Mouse (Mus musculus) retina, postnatal 7 days (tissue): Measurements from ENCODE around the gene Lif.

Experiments used
- DNase-seq: peaks from one replicate; pipeline ENCODE4 v3.0.0-alpha.2; 2012; ENCODE audit warnings: low read depth, low spot score

The Lif gene

DNA sequence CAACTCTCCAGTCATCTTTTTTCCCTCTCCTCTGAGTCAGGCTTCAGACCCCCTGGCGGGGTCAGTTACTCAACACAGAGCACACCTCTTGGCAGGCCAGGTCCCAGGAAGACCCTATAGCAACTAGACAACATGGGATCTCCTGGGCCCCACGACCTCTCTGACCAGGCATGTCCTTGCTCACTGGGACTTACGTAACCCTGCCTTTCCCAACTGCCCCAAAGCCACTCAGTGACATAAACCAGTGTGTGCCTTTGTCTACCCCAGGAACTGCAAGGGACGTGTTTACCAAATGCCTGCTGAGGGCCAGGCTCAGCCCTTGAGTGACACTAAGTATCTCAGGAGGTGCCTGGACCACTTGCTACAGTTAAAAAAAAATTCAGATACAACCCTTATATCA, 27.5 kb upstream of the Lif start:
- DNase-seq = no peak

DNA sequence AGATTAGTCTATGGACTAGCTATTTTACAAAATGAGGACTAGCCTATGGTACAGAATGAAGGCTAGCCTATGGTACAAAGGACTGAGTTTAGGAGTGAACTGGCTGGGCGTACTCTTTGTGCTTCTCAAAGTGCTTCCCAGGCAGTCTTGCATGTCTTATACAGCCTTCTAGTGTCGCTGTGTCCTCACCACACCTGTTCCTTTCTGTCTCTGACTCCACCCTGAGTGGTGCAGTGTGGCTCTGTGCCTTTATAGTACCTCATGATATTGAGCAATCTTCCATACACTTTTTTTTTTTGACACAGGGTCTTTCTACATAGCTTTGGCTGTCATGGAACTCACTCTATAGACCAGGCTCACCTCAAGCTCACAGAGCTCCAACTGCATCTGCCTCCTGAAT, 25.9 kb upstream of the Lif start:
- no peak for DNase-seq

DNA sequence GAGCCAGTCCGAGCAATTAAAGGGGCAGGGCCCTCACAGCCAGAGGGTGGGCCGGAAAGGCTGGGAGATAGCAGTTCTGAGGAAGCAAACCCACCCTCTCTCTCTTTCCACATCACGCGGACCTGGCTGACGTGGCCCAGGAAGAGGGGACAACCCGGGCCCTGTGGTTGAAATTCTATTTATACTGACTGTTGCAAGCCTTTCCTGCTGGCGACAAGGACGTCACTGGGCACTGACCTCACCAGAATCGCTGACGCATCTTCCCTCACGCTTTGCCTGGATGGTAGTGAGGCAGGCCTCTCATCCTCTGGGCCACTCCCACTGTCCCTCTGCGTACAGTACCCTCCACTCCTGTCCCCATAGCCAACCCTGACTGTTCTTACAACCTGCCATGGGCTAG, 24.7 kb upstream of the Lif start:
- DNase-seq = no peak

DNA sequence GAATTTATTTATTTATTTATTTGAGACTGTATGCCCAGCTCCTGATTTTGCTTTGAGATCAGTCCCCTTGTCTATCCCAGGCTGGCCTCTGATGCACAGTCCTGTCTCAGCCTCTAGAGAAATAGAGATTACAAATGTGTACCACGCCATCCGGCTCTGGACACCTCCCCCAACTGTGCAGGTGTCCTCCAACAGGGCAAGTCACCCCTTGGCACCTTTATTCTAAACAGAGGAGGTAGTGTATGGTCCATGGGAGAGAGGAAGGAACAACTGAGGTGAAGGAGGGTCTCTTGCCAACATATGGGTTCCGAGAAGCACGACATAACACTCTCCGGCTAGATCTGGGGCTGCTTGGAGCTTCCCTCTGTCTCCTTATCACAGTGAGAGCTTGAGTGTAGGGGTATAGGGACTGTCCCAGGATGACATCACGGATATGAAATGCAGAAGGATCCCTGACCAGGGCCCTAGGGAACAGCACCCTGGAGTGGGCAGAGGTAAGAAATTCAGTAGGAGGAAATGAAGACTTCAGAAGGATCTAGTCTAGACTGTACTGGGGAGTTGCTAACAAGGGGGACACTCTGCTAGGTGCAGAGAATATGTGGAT, 22.2 kb upstream of the Lif start:
- DNase-seq = no peak

DNA sequence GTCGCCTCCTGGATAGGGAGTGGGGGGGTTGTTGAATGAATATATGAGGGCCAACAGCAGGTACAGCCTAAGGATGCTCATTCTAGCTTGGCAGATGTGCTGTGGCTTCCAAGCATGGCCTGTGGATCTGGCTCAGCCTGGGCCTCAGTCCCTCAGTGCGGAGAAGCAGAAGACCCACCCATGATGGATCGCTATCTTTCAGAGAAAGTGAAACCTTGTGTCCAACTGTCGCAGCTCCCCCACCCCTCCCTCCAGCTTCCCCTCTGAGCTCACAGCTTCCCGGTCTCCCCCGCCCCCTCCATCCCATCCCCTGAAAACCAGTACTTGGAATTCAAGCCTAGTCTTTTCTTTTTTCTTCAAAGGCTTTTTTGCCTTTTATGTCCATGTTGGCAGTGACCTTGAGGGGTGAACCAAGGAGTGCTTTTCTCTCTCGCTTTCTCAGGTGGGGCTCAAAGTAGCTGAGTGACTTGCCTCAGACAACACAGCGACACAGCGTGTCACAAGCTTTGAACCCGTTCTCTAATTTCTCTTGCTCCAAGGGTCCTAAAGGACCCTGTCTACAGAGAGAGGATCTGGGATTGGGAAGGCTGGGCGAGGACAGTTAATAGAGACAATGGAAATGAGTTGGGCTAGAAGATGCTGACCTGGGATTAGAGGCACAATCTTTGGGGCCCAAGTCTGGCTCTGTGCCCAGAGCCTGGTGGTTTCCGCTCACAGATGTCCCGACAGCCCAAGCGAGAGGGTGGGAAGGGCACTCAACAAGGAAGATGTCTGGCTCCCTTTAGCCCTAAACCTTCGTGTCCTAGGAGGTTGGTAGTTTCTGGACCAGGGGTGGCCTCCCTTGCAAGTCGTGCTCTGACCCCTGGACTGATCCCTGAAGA, 21.5 kb upstream of the Lif start, which contains the start of gene Osm:
Gene Osm, plus strand, starts transcription at position 756 of the 881 bp plus-strand sequence.
- no peak for DNase-seq

DNA sequence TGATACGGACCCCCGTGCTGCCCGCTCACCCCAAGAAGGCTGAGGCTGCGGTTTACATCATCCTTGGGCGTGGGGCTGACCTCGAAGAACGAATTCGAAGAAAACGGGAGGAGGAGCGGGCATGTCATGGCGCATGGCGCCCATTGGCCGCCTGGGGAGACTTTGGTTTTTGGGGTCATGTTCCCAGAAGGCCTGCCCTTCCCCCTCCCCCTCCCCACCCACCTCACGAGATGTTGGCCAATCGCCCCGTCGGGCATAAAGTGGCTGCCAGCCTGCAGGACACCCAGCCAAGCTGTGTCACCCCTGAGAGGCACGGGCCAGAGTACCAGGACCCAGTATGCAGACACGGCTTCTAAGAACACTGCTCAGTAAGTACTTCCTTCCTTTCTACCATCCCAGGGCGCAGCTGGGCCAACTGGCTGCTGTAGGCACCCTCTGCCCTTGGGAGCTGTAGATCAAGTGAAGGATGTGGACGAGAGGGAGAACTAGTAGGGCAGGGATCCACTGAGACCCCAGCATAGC, 20.8 kb upstream of the Lif start:
- no peak for DNase-seq

DNA sequence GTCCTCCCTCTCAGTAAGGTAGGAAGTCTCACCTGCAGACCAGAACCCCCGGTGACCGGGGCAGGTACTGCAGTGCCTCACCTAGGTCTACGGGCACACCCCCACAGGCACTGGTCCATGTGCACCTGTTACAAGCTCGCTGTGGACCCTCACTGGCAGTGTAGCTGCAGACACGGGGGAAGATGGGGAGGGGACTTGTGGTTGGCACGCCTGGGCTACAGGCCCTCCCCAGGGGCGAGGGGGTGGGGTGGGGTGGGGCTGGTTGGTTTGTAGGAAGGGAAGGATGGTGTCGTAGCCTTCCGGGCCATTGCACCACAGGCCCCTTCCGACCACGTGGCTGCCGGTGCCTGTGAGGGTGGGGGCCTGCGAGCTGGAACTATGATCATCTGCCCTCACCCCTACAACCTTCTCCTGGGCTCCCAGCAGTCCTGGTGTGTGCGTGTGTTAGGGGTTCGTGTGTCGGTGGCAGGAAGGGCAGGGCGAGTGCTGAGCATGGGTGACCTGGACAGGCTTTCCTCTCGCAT, 19.9 kb upstream of the Lif start:
- DNase-seq = no peak

DNA sequence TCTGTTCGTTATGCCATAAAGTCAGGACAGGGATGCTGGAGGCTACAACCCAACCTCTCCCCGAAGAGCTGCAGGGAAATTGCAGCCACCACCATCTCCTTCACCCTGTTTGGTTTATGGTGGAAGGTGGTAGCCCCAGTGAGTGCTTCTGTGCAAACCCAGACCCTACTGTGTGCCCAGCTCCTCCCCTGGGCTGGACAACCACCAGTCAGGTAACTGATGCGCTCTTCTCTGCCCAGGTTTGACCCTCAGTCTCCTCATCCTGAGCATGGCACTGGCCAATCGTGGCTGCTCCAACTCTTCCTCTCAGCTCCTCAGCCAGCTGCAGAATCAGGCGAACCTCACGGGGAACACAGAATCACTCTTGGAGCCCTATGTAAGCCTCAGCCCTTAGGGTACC, 19.2 kb upstream of the Lif start:
- DNase-seq = no peak

DNA sequence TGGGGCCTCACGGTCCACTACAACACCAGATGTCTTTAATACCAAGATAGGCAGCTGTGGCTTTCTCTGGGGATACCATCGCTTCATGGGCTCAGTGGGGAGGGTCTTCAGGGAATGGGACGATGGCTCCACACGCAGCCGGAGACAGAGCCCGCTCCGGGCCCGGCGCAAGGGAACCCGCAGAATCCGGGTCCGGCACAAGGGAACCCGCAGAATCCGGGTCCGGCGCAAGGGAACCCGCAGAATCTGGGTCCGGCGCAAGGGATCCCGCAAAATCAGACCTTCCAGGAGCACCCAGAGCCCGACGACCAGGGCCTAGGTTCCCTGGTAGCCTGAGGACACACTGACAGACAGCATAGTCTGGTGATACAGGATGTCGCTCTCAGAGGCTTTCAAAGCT, 17.7 kb upstream of the Lif start:
- DNase-seq = no peak

DNA sequence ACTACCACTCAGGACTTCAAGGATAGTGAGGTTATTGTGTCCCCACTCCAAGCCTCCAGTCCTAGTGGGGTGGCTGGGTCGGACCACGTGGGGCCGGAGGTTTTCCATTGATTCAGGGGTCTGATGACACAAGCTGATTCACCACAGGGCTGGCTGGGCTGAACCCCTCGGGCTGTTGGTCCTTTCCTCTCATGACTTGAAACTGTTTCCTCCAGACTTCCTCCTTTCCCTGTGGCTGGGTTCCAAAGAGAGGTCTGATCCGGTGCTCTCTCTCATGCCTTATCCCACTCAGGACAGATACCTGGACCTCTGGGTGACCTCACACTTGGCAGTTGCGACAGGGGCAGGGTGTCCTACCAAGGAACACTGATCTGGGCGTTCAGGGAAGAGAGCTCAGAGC, 17.2 kb upstream of the Lif start:
- DNase-seq = no peak

DNA sequence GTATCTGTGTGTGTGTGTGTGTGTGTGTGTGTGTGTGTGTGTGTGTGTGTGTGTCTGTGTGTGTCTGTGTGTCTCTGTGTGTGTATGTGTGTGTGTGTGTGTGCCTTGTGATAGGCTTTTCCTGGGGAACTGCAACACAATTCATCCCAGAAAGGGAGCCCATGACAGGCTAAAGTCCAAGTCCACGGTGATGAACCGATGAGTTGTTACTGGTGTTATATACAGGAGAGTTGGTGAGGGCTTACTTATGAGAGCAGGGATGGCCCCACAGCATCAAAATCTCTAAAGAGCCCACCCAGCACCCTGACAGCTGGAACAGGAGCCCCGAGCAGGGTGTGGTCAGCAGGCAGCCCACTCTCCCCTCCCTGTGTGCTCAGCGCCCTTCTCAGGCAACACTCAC, 16.2 kb upstream of the Lif start:
- no peak for DNase-seq

DNA sequence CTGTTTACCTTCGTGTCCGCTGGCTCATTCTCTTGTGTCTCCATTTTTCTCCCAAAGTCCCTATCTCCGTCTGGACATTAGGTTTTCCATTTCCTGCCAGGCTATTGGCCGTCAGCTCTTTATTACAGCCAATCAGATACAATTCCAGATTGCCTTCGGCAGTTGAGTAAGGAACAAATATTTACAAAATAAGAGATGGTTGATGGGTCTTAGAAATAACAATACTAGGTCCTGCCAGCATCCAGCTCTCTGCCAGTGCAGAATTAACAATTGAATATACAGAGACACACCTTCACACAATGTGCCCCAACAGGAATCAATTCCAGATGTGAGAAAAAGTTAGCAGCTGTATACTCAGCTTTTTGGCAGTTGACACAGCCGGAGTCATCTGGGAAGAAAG, 11.2 kb upstream of the Lif start:
- no peak for DNase-seq

DNA sequence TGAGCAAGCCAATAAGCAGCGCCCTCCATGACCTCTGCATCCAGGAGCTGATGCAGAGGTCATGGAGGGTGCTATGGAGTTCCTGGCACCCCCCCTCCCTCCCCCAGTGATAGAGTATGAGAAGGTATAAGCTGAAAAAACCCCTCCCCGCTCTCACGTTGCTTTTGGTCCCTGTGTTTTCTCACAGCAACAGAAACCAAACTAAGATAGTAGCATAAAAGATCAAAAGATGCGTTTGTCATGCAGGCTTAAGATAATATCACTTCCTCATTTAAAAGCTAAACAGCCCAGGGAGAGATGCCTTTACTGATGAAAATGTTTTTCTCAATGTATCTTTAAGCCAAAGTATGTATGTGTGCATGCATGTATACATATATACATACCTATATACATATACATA, 10.7 kb upstream of the Lif start:
- no peak for DNase-seq

DNA sequence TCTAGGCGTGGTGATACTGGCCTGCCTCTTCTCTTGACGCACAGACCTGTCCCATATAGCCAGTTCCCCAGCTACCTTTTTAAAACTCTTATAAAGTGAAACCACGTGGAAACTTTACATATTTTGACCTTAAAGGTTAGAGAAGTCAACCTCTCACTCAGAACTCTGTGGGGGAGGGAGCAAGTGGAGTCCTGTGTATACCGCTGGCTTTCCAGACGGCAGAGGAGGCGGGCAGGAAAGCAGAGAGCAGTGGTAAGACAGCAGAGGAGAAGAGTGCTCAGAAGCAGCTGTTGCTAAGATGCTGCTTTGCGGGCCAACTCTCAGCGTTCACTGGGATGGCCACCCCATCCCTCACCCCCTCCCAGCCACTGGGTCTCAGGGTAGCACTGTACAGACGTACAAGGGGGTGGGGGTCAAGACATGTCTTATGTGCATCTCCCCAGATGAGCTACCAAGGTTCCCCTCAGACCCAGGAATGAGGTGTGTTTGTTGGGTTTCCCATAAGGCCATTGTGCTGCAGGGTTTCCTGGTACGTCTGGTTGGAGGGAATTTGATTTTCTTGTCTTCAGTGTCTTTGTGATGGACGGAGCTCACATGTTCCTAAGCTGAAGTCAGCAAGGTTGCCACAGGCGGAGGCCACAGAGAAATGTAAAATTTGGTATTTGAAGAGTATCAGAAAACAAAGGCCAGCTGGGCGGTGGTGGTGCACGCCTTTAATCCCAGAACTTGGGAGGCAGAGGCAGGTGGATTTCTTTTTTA, 10.0 kb upstream of the Lif start:
- no peak for DNase-seq

DNA sequence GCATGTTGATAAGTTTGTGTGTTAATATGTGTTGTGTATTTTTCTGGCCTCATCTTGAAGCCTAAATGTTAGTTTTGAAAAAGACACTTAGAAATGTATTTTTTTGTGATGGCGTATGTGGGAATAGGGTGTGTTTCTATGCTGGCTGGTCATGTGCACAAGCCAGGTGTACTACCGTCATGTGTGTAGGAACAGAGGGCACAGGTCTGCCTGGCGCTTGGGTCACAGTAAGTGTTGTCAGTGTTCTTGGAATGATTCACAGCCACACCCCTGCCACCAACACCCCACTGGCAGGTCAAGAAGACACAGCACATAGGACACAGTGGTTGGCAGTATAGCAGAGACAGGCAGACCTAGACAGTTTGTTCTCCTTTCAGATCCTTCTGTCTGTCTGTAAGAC, 8.2 kb upstream of the Lif start:
- DNase-seq = no peak

DNA sequence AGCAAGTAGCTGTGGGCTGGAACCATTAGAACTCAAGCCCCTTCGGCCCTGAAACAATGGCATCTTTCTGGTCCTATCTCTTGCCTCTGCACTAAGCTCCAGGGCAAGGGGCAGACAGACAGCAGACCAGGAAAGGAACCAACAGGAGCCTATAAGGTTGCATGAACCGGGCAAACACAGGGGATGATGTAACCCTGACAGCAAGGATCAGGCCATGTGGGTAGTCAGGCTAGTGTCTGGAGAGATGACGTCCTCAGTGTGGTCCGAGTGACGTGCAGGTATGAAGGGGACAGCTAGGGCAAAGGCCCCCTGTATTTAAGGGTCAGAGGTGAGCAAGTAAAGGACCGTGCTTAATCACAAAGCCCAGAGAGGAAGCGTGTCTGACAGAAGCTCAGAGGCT, 7.1 kb upstream of the Lif start:
- no peak for DNase-seq

DNA sequence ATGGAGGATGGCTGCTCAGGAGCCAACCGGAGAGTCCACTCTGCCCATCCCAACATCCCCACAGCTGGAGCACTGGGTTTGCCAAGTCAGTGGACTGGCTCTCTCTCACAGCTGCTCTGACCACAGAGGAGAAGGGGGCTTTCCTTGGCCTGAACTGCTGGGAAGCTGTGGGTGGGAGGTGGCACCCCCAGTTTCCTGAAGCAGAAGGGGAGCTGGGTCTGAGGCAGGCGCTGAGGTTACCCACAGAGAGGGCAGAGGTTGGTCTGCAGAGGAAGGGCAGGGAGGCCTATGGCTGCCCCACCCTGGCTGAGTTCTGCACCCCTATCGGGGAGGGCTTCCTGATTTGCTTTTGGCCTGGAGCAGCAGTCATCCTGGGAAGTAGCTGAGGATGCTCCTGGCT, 6.0 kb upstream of the Lif start:
- DNase-seq = no peak

DNA sequence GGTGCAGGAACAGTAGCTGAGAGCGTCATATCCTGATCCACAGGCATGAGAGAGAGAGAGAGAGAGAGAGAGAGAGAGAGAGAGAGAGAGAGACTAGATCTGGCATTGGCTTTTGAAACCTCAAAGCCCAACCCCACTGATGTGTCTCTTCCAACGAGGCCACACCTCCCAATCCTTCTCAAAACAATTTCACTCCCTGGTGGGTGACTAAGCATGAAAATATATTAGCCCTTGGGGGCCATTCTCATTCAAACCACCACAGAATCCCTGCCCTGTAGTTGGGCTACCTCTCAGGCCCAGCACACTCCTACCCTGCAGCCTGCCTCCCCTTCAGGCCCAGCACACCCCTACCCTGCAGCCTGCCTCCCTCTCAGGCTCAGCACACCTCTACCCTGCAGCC, 4.5 kb upstream of the Lif start:
- DNase-seq = no peak

DNA sequence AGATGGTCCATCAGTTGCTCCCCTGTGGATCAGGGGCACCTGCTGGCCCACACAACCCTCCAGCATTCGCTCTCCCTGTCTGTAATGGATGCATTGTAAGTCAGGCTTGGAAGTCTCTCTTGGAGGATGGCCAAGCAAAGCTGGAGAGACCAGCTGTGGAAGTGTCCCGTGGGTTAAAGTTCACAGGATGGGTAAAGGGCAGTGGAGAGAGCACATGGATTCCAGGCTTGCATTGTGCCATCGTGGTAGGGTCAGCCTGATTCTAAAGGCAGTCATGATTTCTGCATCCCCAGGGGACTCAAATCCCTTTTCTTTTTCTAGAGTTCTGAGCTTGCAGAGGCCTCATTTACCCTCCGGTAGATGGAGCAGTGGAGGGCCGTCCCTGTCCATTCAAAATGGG, 399 bp downstream of the Lif start:
- no peak for DNase-seq

DNA sequence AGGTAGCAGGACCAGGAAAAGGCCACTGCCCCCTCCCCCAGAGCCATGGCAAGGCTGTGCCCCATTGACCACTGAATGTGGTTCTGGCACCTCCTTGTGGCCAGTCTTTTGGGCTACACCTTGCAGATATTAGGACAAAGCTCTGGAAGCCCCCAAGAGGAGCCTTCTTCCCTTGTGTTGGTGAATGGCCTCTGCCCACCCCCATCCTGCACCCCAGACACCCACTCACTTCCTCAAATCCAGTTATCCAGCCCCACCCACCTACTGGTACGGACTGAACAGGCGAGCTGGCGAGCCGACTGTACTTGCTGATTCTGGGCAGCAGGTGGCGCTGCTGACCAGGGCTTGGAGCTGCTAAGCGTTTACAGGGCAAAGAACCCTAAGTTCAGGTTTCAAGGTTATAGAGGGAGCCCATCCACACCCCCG, 1.3 kb downstream of the Lif start:
- DNase-seq = peak; percentile 63

DNA sequence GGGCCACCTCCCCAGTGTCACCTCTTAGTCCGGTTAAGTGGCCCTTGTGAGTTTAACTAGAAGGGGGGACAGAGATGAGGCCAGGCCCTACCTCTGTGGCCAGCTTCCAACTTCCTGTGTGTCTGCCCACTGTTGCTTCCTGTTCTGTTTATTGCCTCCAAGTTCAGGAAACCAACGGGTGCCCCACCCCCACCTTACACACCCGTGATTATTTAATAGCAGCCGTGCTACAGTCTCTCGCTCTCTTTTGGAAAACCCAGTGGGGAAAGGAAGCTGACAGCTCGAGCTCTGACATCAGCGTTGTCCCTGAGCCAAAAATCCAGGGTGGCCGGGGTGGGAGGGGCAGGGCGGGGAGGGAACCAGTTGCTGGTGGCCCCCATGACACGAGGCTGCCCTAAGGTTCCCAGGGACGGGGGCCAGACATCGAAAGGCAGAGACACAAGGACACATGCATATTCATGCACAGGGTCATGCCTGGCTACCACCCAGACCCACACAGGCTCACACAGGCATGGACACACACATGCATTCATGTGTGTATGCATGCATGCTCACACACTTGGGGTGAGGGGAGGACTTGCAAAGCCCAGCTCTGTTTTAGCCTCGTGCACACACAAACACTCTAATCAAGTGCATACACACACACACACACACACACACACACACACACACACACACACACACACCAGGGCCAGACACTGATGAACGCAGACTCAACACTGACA, 3.3 kb downstream of the Lif start:
- DNase-seq = no peak

DNA sequence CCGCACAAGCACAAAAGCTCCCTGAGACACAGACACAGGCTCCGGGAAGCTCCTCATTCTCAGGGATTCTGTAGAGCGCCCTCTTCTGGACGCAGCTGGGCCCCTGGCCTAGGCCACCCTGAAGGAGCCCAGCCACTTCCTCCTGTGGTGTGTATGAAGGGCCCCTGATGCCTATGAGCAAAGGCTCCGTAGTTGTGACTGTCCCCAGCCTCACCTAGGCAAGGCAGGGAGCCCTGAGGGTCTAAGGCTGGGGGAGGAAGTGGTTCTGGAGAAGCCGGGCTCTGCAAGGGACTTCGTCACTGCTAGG, 3.8 kb downstream of the Lif start:
- no peak for DNase-seq
